Mouse (Mus musculus) heart, embryonic 14.5 days (tissue): ENCODE data around the gene Cgnl1. TPM values are rescaled to one million over a fixed set of nuclear protein-coding genes. Genes with fewer than 3 reads are reported as not detected.
A peak's percentile ranks its signal among the peaks of the same experiment; 100 is the strongest.

Source experiments
- ATAC-seq: fragments of 200-750 bp; cut with Nextera tagmentation; 2 replicates; pipeline ENCODE4 v1.8.0; 2017; ENCODE audit warnings: low read depth, moderate TSS enrichment; ENCODE audit not compliant: insufficient number of reproducible peaks, insufficient read depth, low FRiP score
- H3K27ac ChIP-seq, 2 experiments: fragments of 200-500 bp in 1 of 2; fragments of 300-500 bp in 1 of 2; sonication (generic) in 1 of 2; replicated peaks in 1 of 2; 2 replicates each; pipeline ENCODE4 v1.5.1; 2012 to 2014; ENCODE audit warnings: low read depth in 2 of 2, low read length in 2 of 2, control low read depth in 1 of 2, mild to moderate bottlenecking in 1 of 2, mixed read lengths in 1 of 2; ENCODE audit not compliant: control insufficient read depth in 1 of 2, insufficient read depth in 1 of 2
- H3K27me3 ChIP-seq: fragments of 300-500 bp; sonication (generic); 2 replicates; pipeline ENCODE4 v1.6.1; 2014; ENCODE audit warnings: mild to moderate bottlenecking, low read length, control low read depth; ENCODE audit not compliant: control insufficient read depth, insufficient read depth
- H3K36me3 ChIP-seq: fragments of 300-500 bp; sonication (generic); 2 replicates; pipeline ENCODE4 v1.6.1; 2014; ENCODE audit warnings: mild to moderate bottlenecking, control low read depth, low read length, mixed read lengths; ENCODE audit not compliant: control insufficient read depth, insufficient read depth
- H3K4me1 ChIP-seq, 2 experiments: fragments of 200-500 bp in 1 of 2; fragments of 300-500 bp in 1 of 2; sonication (generic) in 1 of 2; 2 replicates each; pipeline ENCODE4 v1.6.1; 2012 to 2014; ENCODE audit warnings: low read length in 2 of 2, control low read depth in 1 of 2, mixed read lengths in 1 of 2; ENCODE audit not compliant: control insufficient read depth in 2 of 2, insufficient read depth in 2 of 2
- H3K4me2 ChIP-seq: fragments of 300-500 bp; sonication (generic); 2 replicates; pipeline ENCODE4 v1.6.1; 2014; ENCODE audit warnings: mild to moderate bottlenecking, low read length
- H3K4me3 ChIP-seq, 2 experiments: fragments of 200-500 bp in 1 of 2; fragments of 300-500 bp in 1 of 2; sonication (generic) in 1 of 2; 2 replicates each; pipeline ENCODE4 v1.5.1; 2012 to 2014; ENCODE audit warnings: low read length in 2 of 2, mild to moderate bottlenecking in 2 of 2, control low read depth in 1 of 2, low read depth in 1 of 2, moderate library complexity in 1 of 2; ENCODE audit not compliant: control insufficient read depth in 1 of 2, insufficient read depth in 1 of 2
- H3K9ac ChIP-seq: fragments of 300-500 bp; sonication (generic); 2 replicates; pipeline ENCODE4 v1.6.1; 2014; ENCODE audit warnings: mild to moderate bottlenecking, low read length
- H3K9me3 ChIP-seq: fragments of 300-500 bp; sonication (generic); 2 replicates; pipeline ENCODE4 v1.6.1; 2016; ENCODE audit warnings: low read length, control low read depth; ENCODE audit not compliant: control insufficient read depth
- WGBS: fragments of 180-500 bp; shearing (Covaris S2); extraction: QIAGEN DNeasy Blood & Tissue Kit; methylation state at CpG from one replicate; pipeline ENCODE4 v1.1.7; 2014; 5-methylcytosine and 5-hydroxymethylcytosine counted together
- polyA plus RNA-seq: library from polyadenylated mRNA; unstranded; fragments of >200 nt; fragmentation: Nextera tagmentation; extraction: Ambion mirVana; gene quantifications from 2 replicates; pipeline ENCODE4 v1.2.1, GENCODE M21; 2014

Gene Cgnl1
- polyA plus RNA-seq, 1 experiment from 2014 or later = 37.6 TPM

- Histone ChIP-seq H3K4me1 (peaks cover 13 to 46% of the 10 kb centered on the region in 2 experiments), H3K4me2 (peak overlapping the region; percentile 81)
- 85% methylated on average over 1 of the region's 1 CpGs for WGBS
Measured at GRCm38 (mm10) chr9:71768119-71768518, 3.3 kb downstream of the Cgnl1 start.

DNA sequence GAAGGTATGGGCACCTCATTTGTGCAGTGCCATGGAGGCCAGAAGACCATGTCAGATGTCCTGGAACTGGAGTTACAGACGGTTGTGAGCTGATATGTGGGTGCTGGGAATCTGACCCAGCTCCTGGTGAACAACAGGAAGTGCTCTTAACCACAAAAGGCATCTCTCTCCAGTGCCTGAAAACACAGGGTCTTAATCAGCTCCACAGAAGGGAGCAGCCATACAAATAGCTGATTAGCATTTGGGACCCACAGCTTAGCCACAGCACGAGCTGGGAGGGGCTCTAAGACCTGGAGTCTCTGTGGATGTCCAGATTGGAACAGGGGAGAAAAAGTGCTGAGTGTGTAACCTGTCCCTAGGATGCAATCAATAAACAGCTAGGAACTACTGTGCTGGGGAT is 4.5 kb downstream of the Cgnl1 start:
- 0 out of 2 replicates have a peak, but pooled peaks cover 1% of the 10 kb centered on the region for H3K9me3 ChIP-seq
- H3K4me3 ChIP-seq = no peak overlapping the region
- peaks cover 13 to 46% of the 10 kb centered on the region in 2 experiments for H3K4me1 ChIP-seq
- WGBS = 67% methylated on average over 2 of the region's 2 CpGs
- H3K4me2 ChIP-seq = no peak overlapping the region
- 0 out of 4 replicates have a peak overlapping the region, but pooled peaks of 1 of the 2 experiments have one; percentile 9 for H3K27ac ChIP-seq
- H3K9ac ChIP-seq = no peak overlapping the region
- no peaks in the 10 kb centered on the region for H3K27me3 ChIP-seq
- no peaks in the 10 kb centered on the region for H3K36me3 ChIP-seq
- no peak for ATAC-seq

More at GRCm38 (mm10) chr9:71768119-71768518, 3.3 kb downstream of the Cgnl1 start:
- ATAC-seq = no peak
- Histone ChIP-seq H3K9ac (no peak overlapping the region), H3K27ac (0 out of 4 replicates have a peak overlapping the region, but pooled peaks of 1 of the 2 experiments have one; percentile 21), H3K27me3 (no peaks in the 10 kb centered on the region), H3K9me3 (no peaks in the 10 kb centered on the region), H3K4me3 (0 out of 4 replicates have a peak overlapping the region, but pooled peaks of 1 of the 2 experiments have one; percentile 5), H3K36me3 (no peaks in the 10 kb centered on the region)

DNA sequence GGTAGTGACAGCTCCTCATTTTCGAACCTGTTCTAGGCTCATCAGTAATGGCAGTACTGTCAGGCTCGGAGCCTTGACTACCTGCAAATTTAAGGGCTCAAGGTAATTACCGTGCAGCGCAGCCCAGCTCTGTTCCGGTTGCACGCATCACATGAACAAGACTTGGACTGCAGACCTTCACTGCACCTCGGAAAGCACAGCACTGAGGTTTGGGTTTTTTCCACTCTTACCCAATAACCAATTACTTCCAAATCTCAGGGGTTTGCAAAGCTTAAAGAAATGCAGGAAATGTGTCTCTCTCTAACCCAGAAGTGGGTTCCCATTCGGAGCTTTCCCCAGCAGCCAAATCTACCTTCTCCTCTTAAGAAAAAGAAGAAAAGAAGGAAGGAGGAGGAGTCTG is 5.1 kb downstream of the Cgnl1 start:
- H3K4me1 ChIP-seq = peaks cover 13 to 47% of the 10 kb centered on the region in 2 experiments
- ATAC-seq = no peak
- WGBS = 79% methylated on average over 8 of the region's 8 CpGs

GRCm38 (mm10) chr9:71764551-71764950 is 6.9 kb downstream of the Cgnl1 start:
- Histone ChIP-seq H3K27me3 (no peaks in the 10 kb centered on the region), H3K27ac (no peak overlapping the region), H3K4me1 (peaks cover 29 to 58% of the 10 kb centered on the region in 2 experiments), H3K9ac (no peak overlapping the region), H3K4me3 (no peak overlapping the region), H3K36me3 (no peaks in the 10 kb centered on the region), H3K9me3 (0 out of 2 replicates have a peak, but pooled peaks cover 5% of the 10 kb centered on the region), H3K4me2 (no peak overlapping the region)
- ATAC-seq = no peak
- WGBS = 71% methylated on average over 11 of the region's 11 CpGs

More for the DNA sequence above, 5.1 kb downstream of the Cgnl1 start:
- Histone ChIP-seq H3K36me3 (no peaks in the 10 kb centered on the region), H3K9ac (no peak overlapping the region), H3K27ac (no peak overlapping the region), H3K27me3 (no peaks in the 10 kb centered on the region), H3K9me3 (0 out of 2 replicates have a peak, but pooled peaks cover 5% of the 10 kb centered on the region), H3K4me2 (no peak overlapping the region), H3K4me3 (no peak overlapping the region)

DNA sequence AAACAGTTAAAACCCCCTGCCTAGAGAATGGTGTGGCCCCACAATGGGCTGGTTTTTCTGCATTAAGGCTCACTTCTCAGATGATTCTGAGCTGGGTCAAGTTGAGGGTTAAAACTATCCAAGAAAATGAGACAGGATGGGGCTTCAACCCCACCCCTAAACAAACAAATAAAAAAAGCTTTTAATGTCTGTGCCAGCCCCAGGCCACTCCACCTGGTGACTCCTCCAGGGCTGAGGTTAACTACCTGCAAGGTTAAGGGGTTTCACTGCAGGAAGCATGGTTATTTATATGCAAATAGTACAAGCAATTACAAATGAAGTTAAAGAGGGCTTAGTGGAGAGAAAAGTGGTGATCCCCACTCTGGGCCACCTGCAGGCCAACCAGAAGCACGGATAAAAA is 8.1 kb downstream of the Cgnl1 start:
- 0 out of 2 replicates have a peak, but pooled peaks cover 5% of the 10 kb centered on the region for H3K9me3 ChIP-seq
- no peaks in the 10 kb centered on the region for H3K27me3 ChIP-seq
- no peak overlapping the region for H3K4me2 ChIP-seq
- ATAC-seq = no peak
- 22% methylated on average over 1 of the region's 1 CpGs for WGBS
- no peak overlapping the region for H3K27ac ChIP-seq
- peaks cover 32 to 58% of the 10 kb centered on the region in 2 experiments for H3K4me1 ChIP-seq
- H3K9ac ChIP-seq = no peak overlapping the region
- no peak overlapping the region for H3K4me3 ChIP-seq
- no peaks in the 10 kb centered on the region for H3K36me3 ChIP-seq

DNA sequence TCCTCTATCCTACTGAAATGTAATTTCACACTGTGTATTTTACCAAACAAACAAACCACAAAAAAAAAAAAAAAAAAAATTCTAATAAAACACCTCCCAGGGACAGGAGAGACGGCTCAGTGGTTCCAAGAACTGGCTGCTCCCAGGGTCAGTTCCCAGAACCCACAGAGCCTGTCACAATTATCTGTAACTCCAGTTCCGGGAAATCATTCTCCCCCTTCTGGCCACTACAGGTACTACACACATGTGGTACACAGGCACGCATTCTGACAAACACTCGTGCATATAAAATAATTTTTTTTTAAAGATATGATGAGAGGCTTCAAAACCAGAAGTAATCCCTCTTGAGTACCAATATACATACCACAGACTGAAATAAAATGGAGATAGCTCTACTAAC is 9.7 kb downstream of the Cgnl1 start:
- H3K4me1 ChIP-seq = peaks cover 31 to 61% of the 10 kb centered on the region in 2 experiments
- no peaks in the 10 kb centered on the region for H3K36me3 ChIP-seq
- no peak overlapping the region for H3K9ac ChIP-seq
- no peak overlapping the region for H3K27ac ChIP-seq
- no peak for ATAC-seq
- no peaks in the 10 kb centered on the region for H3K27me3 ChIP-seq
- H3K4me2 ChIP-seq = no peak overlapping the region
- whole genome bisulfite sequencing = 91% methylated on average over 4 of the region's 4 CpGs
- no peak overlapping the region for H3K4me3 ChIP-seq
- 0 out of 2 replicates have a peak, but pooled peaks cover 5% of the 10 kb centered on the region for H3K9me3 ChIP-seq

- H3K36me3 ChIP-seq = no peaks in the 10 kb centered on the region
- H3K4me2 ChIP-seq = peak overlapping the region; percentile 53
- H3K9ac ChIP-seq = peak overlapping the region; percentile 60
- H3K4me1 ChIP-seq = peaks cover 30 to 55% of the 10 kb centered on the region in 2 experiments
- 17% methylated on average over 14 of the region's 14 CpGs for WGBS
- H3K27me3 ChIP-seq = no peaks in the 10 kb centered on the region
- no peak for ATAC-seq
- no peak overlapping the region for H3K4me3 ChIP-seq
- H3K9me3 ChIP-seq = 0 out of 2 replicates have a peak, but pooled peaks cover 5% of the 10 kb centered on the region
- peak overlapping the region; percentile 10 to 60; a peak in 2 of 4 replicates for H3K27ac ChIP-seq
Measured at GRCm38 (mm10) chr9:71760518-71761141, 10.8 kb downstream of the Cgnl1 start.
